Mouse (Mus musculus) lung, adult 18-20 months (tissue): ENCODE data around the gene Ccdc188.
"Not testable (repeated sequence)": the region's sequence is repeated elsewhere in the genome, so short reads cannot be mapped to it uniquely, and the experiment has no call there.

ENCODE experiments used
- DNase-seq, 2 experiments: peaks; one replicate each; pipeline ENCODE4 v3.0.0; 2022; ENCODE audit warnings: mixed read lengths in 2 of 2

Ccdc188 gene

GRCm38 (mm10) chr16:18217579-18217978 is at the start of gene Ccdc188:
Gene Ccdc188, plus strand, starts transcription at chr16:18217879.
- DNase-seq: no peak

GRCm38 (mm10) chr16:18169156-18169555 is 48.5 kb upstream of the Ccdc188 start:
- no peak for DNase-seq

- DNase-seq: no peak
Measured at GRCm38 (mm10) chr16:18169776-18170175, 47.9 kb upstream of the Ccdc188 start.

- DNase-seq: peak; percentile 54 to 64
Measured at GRCm38 (mm10) chr16:18172266-18172855, 45.3 kb upstream of the Ccdc188 start.

- no peak for DNase-seq
Measured at GRCm38 (mm10) chr16:18173231-18173630, 44.4 kb upstream of the Ccdc188 start.

GRCm38 (mm10) chr16:18173788-18174187 is 43.9 kb upstream of the Ccdc188 start:
- DNase-seq: no peak

- no peak for DNase-seq
Measured at GRCm38 (mm10) chr16:18175817-18176541, 41.7 kb upstream of the Ccdc188 start.

GRCm38 (mm10) chr16:18176758-18177157 is 40.9 kb upstream of the Ccdc188 start:
- no peak for DNase-seq

GRCm38 (mm10) chr16:18179591-18179990 is 38.1 kb upstream of the Ccdc188 start:
- DNase-seq: no peak

GRCm38 (mm10) chr16:18181398-18181797 is 36.3 kb upstream of the Ccdc188 start:
- no peak for DNase-seq

- DNase-seq: no peak
Measured at GRCm38 (mm10) chr16:18182766-18183165, 34.9 kb upstream of the Ccdc188 start.

- DNase-seq: no peak
Measured at GRCm38 (mm10) chr16:18185715-18186449, 31.8 kb upstream of the Ccdc188 start.

GRCm38 (mm10) chr16:18186798-18187197 is 30.9 kb upstream of the Ccdc188 start:
- no peak for DNase-seq

GRCm38 (mm10) chr16:18187221-18187620 is 30.5 kb upstream of the Ccdc188 start:
- no peak for DNase-seq

GRCm38 (mm10) chr16:18191006-18191405 is 26.7 kb upstream of the Ccdc188 start:
- peak; percentile 29 to 52 for DNase-seq

GRCm38 (mm10) chr16:18194208-18194985 is 23.3 kb upstream of the Ccdc188 start:
- no peak for DNase-seq

- DNase-seq: peak; percentile 19 to 29
Measured at GRCm38 (mm10) chr16:18195068-18195467, 22.6 kb upstream of the Ccdc188 start.

GRCm38 (mm10) chr16:18195561-18195960 is 22.1 kb upstream of the Ccdc188 start:
- not testable (repeated sequence) for DNase-seq

GRCm38 (mm10) chr16:18197881-18198280 is 19.8 kb upstream of the Ccdc188 start:
- no peak for DNase-seq

GRCm38 (mm10) chr16:18198365-18199098 is 19.1 kb upstream of the Ccdc188 start:
- DNase-seq: no peak

GRCm38 (mm10) chr16:18200062-18200461 is 17.6 kb upstream of the Ccdc188 start:
- DNase-seq: no peak

- no peak for DNase-seq
Measured at GRCm38 (mm10) chr16:18201620-18202019, 16.1 kb upstream of the Ccdc188 start.
